Mouse (Mus musculus): ENCODE measurements around the gene Myo19.

Myo19 gene

DNA sequence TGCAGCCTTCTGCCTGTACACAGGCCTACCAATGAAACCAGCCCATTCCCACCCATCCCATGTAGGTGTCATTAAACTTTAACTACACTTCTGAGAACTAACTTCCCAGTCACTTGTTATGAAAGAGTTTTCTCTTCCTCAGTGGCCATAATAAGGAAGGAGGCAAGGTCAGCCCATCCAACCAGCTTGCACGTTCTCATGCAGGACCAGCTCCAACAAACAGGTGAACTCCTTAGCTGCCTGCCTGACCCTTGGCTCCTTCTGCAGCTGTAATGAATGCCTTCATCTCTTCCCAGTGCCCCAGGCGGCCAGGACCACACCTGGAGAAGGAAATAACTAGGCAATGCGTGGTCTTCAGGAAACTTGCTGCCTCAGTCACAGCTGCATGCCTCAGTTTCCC is 65.9 kb downstream of the Myo19 start:
- DNase-seq (ENCODE audit: low spot score in 2 of 2), result no peak

DNA sequence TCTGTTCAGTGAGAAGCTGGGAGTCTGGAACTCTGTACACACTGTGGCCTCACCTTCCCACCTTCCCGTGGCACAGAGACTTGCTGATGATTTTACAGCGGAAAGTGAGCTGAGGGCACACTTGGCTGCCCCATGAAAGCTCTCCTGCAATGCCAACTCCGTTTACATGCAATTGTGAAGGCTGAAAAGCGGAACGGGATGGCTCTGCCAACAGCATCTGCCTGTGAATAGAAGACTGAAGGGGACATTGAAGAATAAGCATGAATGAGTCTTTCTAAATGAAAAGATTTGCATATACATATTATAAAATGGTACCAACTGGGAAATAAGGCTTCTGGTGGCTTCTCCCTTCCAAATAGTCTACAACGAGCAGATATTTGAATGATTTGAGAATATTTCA is 67.3 kb downstream of the Myo19 start:
- DNase-seq (ENCODE audit: low spot score in 2 of 2), result no peak

DNA sequence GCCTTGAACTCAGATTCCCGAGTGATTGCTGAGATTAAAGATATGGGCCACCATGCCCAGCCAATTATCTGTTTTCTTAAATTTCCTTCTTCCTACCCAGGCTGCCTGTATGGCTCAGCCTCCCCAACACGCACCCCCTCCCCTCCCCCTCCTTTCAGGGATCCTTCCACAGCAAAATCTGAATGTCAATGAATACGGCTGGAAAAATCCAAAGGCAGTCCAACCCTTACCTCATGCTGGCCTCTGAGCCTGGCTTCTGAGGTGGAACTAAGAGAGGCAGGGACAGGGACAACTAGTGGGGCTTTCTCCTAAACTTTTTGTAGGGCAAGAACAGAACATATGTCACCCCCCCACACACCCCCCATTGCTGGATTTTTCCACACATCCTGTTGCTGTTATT is 68.2 kb downstream of the Myo19 start:
- DNase-seq (ENCODE audit: low spot score in 2 of 2), result no peak

DNA sequence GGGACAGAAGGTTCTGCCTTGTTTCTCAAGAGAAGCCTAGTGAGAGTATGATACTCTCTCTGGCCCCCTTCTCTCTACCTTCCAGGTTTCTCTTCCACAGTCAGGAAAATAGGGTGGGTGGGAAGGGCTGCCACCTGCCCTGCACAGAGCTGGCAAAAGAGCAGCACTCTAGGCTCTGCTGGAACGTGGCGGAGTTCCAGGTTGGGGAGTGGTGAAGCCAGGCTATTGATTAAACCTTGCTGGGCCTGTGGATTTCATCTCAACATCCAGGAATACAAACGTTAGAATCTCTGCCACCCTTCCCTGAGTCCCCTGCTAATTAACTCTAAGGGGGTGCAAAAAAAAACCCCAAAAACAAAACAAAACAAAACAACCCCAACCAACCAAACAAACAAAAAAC is 68.6 kb downstream of the Myo19 start:
- no peak for DNase-seq (ENCODE audit: low spot score in 2 of 2)

DNA sequence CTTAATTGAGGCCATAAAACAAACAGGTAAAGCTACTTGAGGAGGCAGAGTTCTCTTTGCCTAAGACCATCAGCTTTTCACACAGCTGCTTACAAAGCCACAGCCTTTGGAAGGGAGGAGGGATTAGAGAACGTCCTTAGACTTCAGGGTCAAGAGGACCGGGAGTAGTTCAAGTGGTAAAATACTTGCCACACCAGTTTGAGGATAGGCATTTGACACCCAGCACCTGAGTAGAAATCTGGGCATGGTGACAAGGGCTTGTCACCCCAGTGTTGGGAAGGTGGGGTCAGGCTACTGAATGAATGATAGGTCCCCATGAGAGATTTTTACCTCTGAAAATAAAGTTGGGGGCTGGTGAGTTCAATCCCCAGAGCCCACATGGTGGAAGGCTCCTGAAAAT is 72.7 kb downstream of the Myo19 start:
- DNase-seq (ENCODE audit: low spot score in 2 of 2), result no peak

DNA sequence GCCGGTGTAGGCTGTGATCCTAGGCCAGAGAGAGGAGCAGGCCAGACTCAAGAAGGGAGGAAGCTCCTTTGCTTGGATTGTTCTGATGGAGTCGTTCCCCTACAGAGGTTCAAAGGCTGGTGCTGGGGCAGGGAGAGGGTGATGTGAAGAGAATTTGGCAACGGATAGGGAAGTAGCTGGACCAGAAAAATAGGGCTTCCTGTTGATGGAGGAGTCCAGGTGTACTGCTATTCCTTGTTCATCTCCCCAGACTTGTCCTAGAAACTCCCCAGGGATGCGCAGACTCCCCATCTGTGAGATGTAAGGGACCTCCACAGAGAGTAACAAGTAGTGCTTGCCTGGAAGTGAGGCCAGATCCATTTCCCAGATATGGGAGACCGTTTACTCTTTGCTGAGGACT is 76.5 kb downstream of the Myo19 start:
- DNase-seq (ENCODE audit: low spot score in 2 of 2), result no peak

DNA sequence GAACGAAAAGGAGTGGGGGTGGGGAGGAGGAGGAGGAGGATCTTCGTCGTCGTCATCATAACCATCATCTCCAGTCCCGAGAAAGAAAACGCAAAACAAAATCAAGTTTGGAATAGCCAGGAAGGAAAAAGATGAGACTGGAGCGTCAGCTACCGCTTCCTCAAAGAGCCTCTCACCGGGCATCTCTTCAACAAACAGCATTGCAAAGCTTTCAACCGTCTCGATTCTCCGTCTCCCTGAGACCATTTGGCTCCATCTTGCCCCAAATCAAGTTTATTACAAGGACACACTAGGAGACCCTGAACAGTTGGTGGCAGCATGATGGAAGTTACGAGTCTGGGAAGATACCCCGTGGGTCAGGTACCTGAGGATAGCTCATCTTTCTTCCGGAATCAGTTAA is 77.2 kb downstream of the Myo19 start:
- DNase-seq (ENCODE audit: low spot score in 2 of 2), result no peak

DNA sequence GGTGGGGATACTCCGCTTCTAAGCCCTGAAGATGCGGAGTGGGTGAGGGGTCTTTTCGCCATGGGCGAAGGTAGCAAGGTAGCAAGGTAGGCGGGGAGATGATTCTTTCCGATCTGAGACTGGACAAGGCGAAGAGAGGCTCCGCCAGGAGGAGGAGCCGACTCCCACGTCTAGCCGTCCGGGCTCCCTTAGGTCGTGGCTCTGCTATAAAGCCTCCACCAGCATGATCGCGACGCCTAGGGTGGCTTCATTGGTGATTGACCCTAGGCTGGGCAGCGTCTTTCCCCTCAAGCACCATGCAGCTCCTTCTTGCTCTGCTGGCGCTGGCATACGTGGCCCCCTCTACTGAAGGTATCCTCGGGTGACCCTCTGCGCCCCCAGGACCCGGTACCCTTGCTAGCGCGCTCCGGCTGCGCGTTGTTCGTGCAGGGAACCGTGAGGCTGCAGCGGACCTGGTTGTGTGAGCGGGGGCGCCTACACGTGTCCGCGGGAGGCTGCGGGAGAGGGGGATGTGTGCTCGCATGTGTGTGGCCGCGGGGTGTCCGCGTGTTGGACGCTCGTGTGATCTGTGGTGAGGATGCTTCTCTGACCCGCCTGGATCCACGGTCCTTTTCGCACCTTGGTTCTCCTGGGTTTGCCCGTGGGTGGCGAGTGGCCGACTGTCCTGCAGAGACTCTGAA is 77.8 kb downstream of the Myo19 start, which contains the start of gene Car4:
Gene Car4 (plus strand): TSS at position 196 of the 680 bp plus-strand sequence.
- DNase-seq (ENCODE audit: low spot score in 2 of 2), result no peak

DNA sequence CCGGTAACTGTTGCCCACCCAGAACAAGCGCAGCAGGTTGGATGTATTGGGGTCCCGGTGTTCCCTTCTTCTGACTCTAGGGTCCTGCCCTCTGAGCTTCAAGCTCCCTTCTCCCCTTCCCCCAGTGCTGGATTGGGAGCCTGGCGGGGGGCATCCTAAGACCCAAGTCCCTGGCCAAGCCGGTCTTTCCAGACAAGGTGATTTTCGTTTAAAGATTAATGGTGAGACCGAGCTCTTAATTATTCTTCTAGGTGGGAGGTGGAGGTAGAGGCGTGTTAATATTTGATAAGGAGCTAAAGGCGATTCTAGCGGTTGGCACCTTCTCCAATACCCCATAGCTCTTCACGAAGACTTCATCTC is 78.3 kb downstream of the Myo19 start:
- no peak for DNase-seq (ENCODE audit: low spot score in 2 of 2)

DNA sequence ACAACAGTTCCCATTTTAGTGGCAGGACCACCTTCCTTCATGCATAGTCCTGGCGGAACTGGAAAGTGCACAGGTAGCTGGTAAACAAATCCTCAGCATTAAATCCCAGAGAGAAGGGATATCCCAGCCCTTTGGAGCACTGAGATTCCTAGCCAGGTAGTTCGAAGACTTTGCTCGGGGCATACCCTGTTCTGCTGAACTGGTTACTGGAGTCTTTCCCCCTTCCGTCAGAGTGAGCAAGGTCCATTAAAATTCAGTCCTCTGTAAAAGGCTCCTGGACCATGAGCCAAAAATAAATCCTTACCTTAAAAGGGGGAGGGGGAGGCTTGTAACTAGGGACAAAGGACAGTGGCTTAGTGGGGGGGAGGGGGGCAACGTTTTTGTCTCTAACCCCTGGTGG is 79.2 kb downstream of the Myo19 start:
- DNase-seq (ENCODE audit: low spot score in 2 of 2), result no peak

DNA sequence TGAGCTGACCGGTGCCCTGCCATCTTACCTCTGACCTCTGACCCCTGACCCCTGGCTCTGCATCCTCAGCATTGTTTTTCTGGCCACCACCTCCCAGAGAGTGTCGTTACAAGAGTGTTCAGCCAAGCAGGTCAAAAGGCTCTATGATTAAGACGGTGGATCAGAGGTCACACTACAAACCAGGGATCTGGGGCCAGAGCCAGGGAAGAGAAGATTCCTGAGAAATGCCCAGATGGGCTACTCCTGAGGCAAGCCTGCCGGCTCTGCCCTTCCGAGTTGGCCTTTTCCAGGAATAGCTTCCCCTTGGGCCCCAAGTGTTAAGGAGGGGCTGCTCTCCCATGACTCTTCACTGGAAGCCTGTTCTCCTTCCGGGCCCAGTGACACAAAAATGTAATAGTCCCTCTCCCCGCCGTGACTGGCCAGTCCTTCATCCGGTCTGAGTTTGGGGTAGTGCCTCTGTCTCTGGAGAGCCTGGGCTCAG is 79.8 kb downstream of the Myo19 start:
- DNase-seq (ENCODE audit: low spot score in 2 of 2), result no peak

DNA sequence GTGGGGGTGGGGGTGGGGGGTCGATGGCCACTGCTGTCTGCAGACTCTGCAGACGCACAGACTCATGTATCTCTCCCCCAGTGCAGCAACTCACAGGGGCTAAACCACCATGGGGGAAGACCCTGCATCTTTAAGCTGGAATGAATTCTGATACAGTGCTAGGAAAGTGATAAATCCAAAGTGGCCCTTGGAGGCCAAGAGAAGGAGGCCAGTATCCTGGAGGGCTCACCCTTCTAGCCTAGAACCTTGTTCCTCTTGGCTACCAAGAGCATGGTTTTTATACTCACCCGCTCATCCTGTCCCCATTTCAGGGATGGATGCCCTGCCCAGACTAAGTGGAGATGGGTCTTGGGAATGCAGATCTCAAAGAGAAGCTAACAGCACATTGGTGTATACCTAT is 80.3 kb downstream of the Myo19 start:
- no peak for DNase-seq (ENCODE audit: low spot score in 2 of 2)

DNA sequence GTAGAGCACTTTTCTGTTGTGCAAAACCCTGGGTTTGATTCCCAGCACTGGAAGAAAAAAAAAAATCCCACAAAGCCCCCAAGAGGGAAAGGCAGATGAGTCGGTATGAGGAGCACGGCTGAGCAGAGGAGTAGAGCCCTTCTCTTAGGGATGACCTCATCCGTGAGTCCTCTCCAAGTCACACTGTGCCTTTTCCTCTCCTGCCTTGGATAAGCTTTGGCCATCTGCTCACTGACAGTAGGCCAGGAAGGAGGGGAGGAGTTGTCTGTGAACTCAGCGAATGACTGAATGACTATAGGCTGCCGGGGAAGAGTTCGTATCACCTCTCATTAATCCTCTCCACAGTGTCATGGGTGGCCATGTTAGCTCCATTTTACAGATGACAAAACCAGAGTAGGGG is 80.8 kb downstream of the Myo19 start:
- DNase-seq (ENCODE audit: low spot score in 2 of 2), result no peak
